Mouse (Mus musculus): Measurements from ENCODE around the gene Abca4.

GRCm38 (mm10) chr3:122119733-122120132, 75.5 kb downstream of the Abca4 start:
- TF ChIP-seq CTCF (conservative IDR thresholded peaks at IDR 0.05; ENCODE audit: insufficient read depth, insufficient read length, low read depth, low read length) (0 out of 2 replicates have a peak, but pooled peaks have one; percentile 14), POLR2A (IDR thresholded peaks at IDR 0.05; ENCODE audit: low read depth, low read length) (no peak)
